Comparison of ENCODE assay signal across 22 mouse cellular contexts in the genomic region with DNA sequence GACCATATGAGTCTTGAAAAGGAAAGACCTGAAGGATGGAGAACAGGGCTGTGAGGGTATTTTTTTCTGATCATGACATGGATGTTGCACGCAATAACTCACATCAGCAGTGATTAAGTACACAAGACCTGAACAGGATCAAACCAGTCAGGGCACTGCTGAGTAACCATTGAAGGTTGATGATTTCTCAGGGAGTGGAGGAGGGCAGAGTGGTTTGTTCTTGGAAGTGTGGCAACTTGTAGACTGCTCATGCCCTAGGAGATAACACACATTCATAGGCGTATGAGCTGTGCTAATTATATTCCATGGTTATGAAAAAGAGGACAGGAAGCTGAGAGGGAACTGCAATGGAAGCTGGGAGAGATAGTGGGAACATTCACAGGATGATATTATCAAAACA.
DNase-seq lines count a peak whose midpoint lies in the region; ATAC-seq and TF ChIP-seq lines count a peak whose summit lies in the region.
"Had no signal": no experiment of that assay in that cellular context is flagged by ENCODE, and none has a peak within 500 bp of the region (broad histone marks: within the 10 kb centered on the region; RNA-seq: fewer than 3 reads in every experiment).

No protein-coding gene starts in this region.

- TF ChIP-seq CTCF in intestine, postnatal 0 days (IDR thresholded peaks at IDR 0.05; ENCODE audit: low read depth) = no peak
- TF ChIP-seq CTCF in stomach, postnatal 0 days (IDR thresholded peaks at IDR 0.05; ENCODE audit: low read depth) = no peak

- peak; percentile 31 for DNase-seq in heart, adult 11 months
- peak; percentile 26 for DNase-seq in urinary bladder, postnatal 14 days (ENCODE audit: low spot score)
- DNase-seq in urinary bladder, postnatal 10 days (ENCODE audit: low spot score) = no peak
- peak; percentile 15 for DNase-seq in stomach, postnatal 0 days (ENCODE audit: low spot score)
- no peak for DNase-seq in right cerebral cortex, adult 18-20 months
- DNase-seq: adrenal gland, adult 2 months; adrenal gland, adult 8-10 months; adrenal gland, postnatal 10 days; adrenal gland, postnatal 14 days; adrenal gland, postnatal 25 days; adrenal gland, postnatal 36 days; B cell, adult 2 months; cerebellum, adult 11 months; cerebellum, adult 11-12 months had no signal

- H3K27me3 ChIP-seq in heart, embryonic 11.5 days (ENCODE audit: control insufficient read depth, insufficient read depth, low read length) = no peaks in the 10 kb centered on the region
- H3K27me3 ChIP-seq in intestine, postnatal 0 days (replicated peaks; ENCODE audit: control insufficient read depth, insufficient read depth, low read length) = no peaks in the 10 kb centered on the region
- H3K27me3 ChIP-seq in intestine, embryonic 16.5 days (replicated peaks; ENCODE audit: control insufficient read depth, insufficient read depth, low read length) = no peaks in the 10 kb centered on the region
- no peaks in the 10 kb centered on the region for H3K27me3 ChIP-seq in stomach, postnatal 0 days (ENCODE audit: control insufficient read depth, insufficient read depth, low read length)
- H3K27me3 ChIP-seq: CH12.LX had no signal

- H3K9me3 ChIP-seq in heart, embryonic 11.5 days (replicated peaks; ENCODE audit: control insufficient read depth, low read length) = no peaks in the 10 kb centered on the region
- no peaks in the 10 kb centered on the region for H3K9me3 ChIP-seq in intestine, postnatal 0 days (ENCODE audit: control insufficient read depth)
- no peaks in the 10 kb centered on the region for H3K9me3 ChIP-seq in intestine, embryonic 16.5 days (ENCODE audit: control insufficient read depth, low read length)
- no peaks in the 10 kb centered on the region for H3K9me3 ChIP-seq in stomach, postnatal 0 days (ENCODE audit: control insufficient read depth, low read length)
- H3K9me3 ChIP-seq: G1E had no signal

- H3K4me2 ChIP-seq in heart, embryonic 11.5 days = no peak overlapping the region
- no peak overlapping the region for H3K4me2 ChIP-seq in intestine, postnatal 0 days (replicated peaks; ENCODE audit: low read depth)
- H3K4me2 ChIP-seq in intestine, embryonic 16.5 days (ENCODE audit: low read depth, low read length) = no peak overlapping the region
- no peak overlapping the region for H3K4me2 ChIP-seq in stomach, postnatal 0 days (replicated peaks; ENCODE audit: low read depth)

- no peaks in the 10 kb centered on the region for H3K4me1 ChIP-seq in heart, embryonic 11.5 days (ENCODE audit: control insufficient read depth, insufficient read depth, low read length)
- no peaks in the 10 kb centered on the region for H3K4me1 ChIP-seq in intestine, postnatal 0 days (replicated peaks; ENCODE audit: control insufficient read depth, insufficient read depth, low read length)
- H3K4me1 ChIP-seq in intestine, embryonic 16.5 days (ENCODE audit: control insufficient read depth, insufficient read depth, low read length) = 0 out of 2 replicates have a peak, but pooled peaks cover 2% of the 10 kb centered on the region
- H3K4me1 ChIP-seq in stomach, postnatal 0 days (replicated peaks; ENCODE audit: control insufficient read depth, insufficient read depth) = no peaks in the 10 kb centered on the region

- no peak for TF ChIP-seq EP300 in stomach, postnatal 0 days (optimal IDR thresholded peaks at IDR 0.05)

- no peak for ATAC-seq in heart, embryonic 11.5 days (replicated peaks; ENCODE audit: insufficient number of reproducible peaks, low FRiP score, low TSS enrichment)
- ATAC-seq in intestine, postnatal 0 days = peak; percentile 68; the same call in 1 of the 2 replicates
- ATAC-seq in intestine, embryonic 16.5 days = no peak
- ATAC-seq in stomach, postnatal 0 days (ENCODE audit: low FRiP score, low TSS enrichment) = peak; percentile 90
- ATAC-seq: activated CD4-positive, CD25-positive, alpha-beta regulatory T cell, adult 4 months; CD4-positive, CD25-positive, alpha-beta regulatory T cell, adult 4 months; Patski had no signal

- 68% methylated on average over 2 of the region's 2 CpGs for WGBS in heart, embryonic 11.5 days (ENCODE audit: insufficient replicate concordance)
- 64% methylated on average over 2 of the region's 2 CpGs for WGBS in intestine, postnatal 0 days
- WGBS in intestine, embryonic 16.5 days = 84% methylated on average over 2 of the region's 2 CpGs
- 55% methylated on average over 2 of the region's 2 CpGs for WGBS in stomach, postnatal 0 days

- no peak overlapping the region for H3K9ac ChIP-seq in heart, embryonic 11.5 days (ENCODE audit: low read depth, low read length)
- no peak overlapping the region for H3K9ac ChIP-seq in intestine, postnatal 0 days (ENCODE audit: low read depth, low read length)
- no peak overlapping the region for H3K9ac ChIP-seq in intestine, embryonic 16.5 days (ENCODE audit: low read depth, low read length)
- H3K9ac ChIP-seq in stomach, postnatal 0 days (ENCODE audit: low read length) = no peak overlapping the region

- H3K36me3 ChIP-seq in heart, embryonic 11.5 days (ENCODE audit: control insufficient read depth, insufficient read depth, low read length) = no peaks in the 10 kb centered on the region
- H3K36me3 ChIP-seq in intestine, postnatal 0 days (ENCODE audit: control insufficient read depth, insufficient read depth) = no peaks in the 10 kb centered on the region
- H3K36me3 ChIP-seq in intestine, embryonic 16.5 days (ENCODE audit: control insufficient read depth, insufficient read depth, low read length) = no peaks in the 10 kb centered on the region
- H3K36me3 ChIP-seq in stomach, postnatal 0 days (ENCODE audit: control insufficient read depth, insufficient read depth, low read length) = no peaks in the 10 kb centered on the region
- H3K36me3 ChIP-seq: G1E had no signal

- no peak overlapping the region for H3K4me3 ChIP-seq in heart, embryonic 11.5 days (ENCODE audit: low read depth, low read length)
- H3K4me3 ChIP-seq in intestine, postnatal 0 days (ENCODE audit: low read depth, low read length) = no peak overlapping the region
- no peak overlapping the region for H3K4me3 ChIP-seq in intestine, embryonic 16.5 days (ENCODE audit: low read length)
- H3K4me3 ChIP-seq in stomach, postnatal 0 days (ENCODE audit: low read depth, low read length) = no peak overlapping the region

- H3K27ac ChIP-seq in heart, embryonic 11.5 days (ENCODE audit: low read depth, low read length) = no peak overlapping the region
- H3K27ac ChIP-seq in intestine, postnatal 0 days (ENCODE audit: low read depth, low read length) = no peak overlapping the region
- H3K27ac ChIP-seq in intestine, embryonic 16.5 days (ENCODE audit: low read length) = no peak overlapping the region
- no peak overlapping the region for H3K27ac ChIP-seq in stomach, postnatal 0 days (replicated peaks)

Comparison
In these comparisons a context has a peak if more than half of its experiments do, and no peak if none do; other contexts are left out.
1. DNase-seq: peak in heart, adult 11 months (single experiment), urinary bladder, postnatal 14 days (single experiment) and stomach, postnatal 0 days (single experiment); none in urinary bladder, postnatal 10 days (single experiment) and right cerebral cortex, adult 18-20 months (single experiment).
2. ATAC-seq: peak in intestine, postnatal 0 days (single experiment) and stomach, postnatal 0 days (single experiment); none in heart, embryonic 11.5 days (single experiment) and intestine, embryonic 16.5 days (single experiment).